Mouse (Mus musculus): Measurements from ENCODE around the gene Lyg1. TPM values are rescaled to one million over a fixed set of nuclear protein-coding genes. Genes with fewer than 3 reads are reported as not detected.

The Lyg1 gene
- polyA plus RNA-seq, 1 experiment from 2014 or later, result not detected

DNA sequence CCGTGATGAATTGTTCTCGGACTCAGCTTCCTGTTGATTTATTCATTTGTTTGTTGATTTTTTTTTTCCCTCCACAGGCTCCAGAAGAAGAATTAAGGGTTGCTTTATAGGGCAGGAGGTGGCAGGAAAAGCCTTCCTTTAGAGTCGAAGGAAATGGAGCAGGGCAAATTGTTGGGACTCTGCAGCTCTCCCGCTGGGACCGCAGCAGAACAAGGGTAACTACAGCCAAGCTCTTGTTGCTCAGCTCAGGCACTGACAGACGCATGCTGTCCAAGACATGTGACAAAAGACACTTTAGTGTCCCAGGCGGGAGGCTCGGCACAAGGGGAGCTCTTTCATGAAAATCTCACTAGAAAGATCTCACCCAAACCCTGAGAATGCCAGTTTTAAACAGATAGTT lies 35.0 kb downstream of the Lyg1 start:
- Histone ChIP-seq H3K9ac (ENCODE audit: low read length) (no peak overlapping the region), H3K4me2 (ENCODE audit: low read depth, severe bottlenecking) (no peak overlapping the region), H3K36me3 (ENCODE audit: control insufficient read depth, insufficient read depth, low read length) (no peaks in the 10 kb centered on the region), H3K9me3 (ENCODE audit: control insufficient read depth, low read length) (no peaks in the 10 kb centered on the region), H3K27ac (replicated peaks; ENCODE audit: low read depth, low read length) (no peak overlapping the region), H3K4me1 (ENCODE audit: control insufficient read depth, insufficient read depth, low read length) (no peaks in the 10 kb centered on the region), H3K4me3 (ENCODE audit: low read depth, low read length) (no peak overlapping the region), H3K27me3 (ENCODE audit: control insufficient read depth, insufficient read depth, low read length) (no peaks in the 10 kb centered on the region)
- WGBS, result 46% methylated on average over 8 of the region's 8 CpGs
- ATAC-seq (ENCODE audit: insufficient number of reproducible peaks, low FRiP score, low TSS enrichment, low read depth) (no peak), DNase-seq (ENCODE audit: low spot score) (no peak)

DNA sequence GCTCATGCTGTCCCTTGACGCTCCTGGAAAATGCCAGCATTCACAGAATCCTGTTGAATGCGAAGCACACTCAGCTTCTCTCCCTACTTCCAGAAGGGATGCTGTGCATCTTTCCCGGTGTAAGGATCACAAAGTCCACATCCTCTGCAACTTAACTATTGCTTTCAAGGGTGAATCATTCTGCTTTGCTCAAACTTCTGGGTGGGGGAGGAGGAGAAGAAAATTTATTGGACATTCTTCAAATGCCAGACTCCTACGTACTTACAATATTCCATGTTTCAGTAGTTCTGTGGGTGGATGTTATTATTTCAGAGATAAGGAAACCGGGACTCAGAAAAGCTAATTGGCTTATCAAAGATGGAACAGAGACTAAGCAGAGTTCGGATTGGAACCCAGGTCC lies 39.5 kb downstream of the Lyg1 start:
- Histone ChIP-seq H3K27me3 (ENCODE audit: control insufficient read depth, insufficient read depth, low read length) (no peaks in the 10 kb centered on the region), H3K36me3 (ENCODE audit: control insufficient read depth, insufficient read depth, low read length) (no peaks in the 10 kb centered on the region), H3K4me1 (ENCODE audit: control insufficient read depth, insufficient read depth, low read length) (no peaks in the 10 kb centered on the region), H3K27ac (replicated peaks; ENCODE audit: low read depth, low read length) (no peak overlapping the region), H3K4me2 (ENCODE audit: low read depth, severe bottlenecking) (no peak overlapping the region), H3K9ac (ENCODE audit: low read length) (no peak overlapping the region), H3K9me3 (ENCODE audit: control insufficient read depth, low read length) (no peaks in the 10 kb centered on the region), H3K4me3 (ENCODE audit: low read depth, low read length) (no peak overlapping the region)
- 79% methylated on average over 6 of the region's 6 CpGs for WGBS
- DNase-seq (ENCODE audit: low spot score), result no peak
- no peak for ATAC-seq (ENCODE audit: insufficient number of reproducible peaks, low FRiP score, low TSS enrichment, low read depth)

DNA sequence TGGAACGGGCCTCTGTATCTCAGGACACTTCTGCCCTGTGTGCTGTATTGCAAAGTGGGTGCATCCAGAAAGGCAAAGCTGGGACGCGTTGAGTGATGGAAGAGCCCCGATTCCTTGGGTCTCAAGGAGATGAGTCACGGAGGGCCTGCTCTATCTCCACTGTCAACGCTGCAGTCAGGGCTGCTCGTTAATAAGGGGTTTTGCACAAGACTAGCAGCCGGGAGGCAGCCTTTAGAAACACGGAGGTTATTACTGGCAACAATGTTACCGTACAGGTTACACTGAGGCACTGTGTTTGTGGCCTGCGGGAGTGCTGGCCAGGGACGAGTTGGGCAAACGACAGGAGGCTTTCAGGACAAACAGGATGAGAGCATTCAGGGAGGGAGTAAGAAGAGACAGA lies 39.9 kb downstream of the Lyg1 start:
- ATAC-seq (ENCODE audit: insufficient number of reproducible peaks, low FRiP score, low TSS enrichment, low read depth), result no peak
- no peak overlapping the region for H3K4me3 ChIP-seq (ENCODE audit: low read depth, low read length)

DNA sequence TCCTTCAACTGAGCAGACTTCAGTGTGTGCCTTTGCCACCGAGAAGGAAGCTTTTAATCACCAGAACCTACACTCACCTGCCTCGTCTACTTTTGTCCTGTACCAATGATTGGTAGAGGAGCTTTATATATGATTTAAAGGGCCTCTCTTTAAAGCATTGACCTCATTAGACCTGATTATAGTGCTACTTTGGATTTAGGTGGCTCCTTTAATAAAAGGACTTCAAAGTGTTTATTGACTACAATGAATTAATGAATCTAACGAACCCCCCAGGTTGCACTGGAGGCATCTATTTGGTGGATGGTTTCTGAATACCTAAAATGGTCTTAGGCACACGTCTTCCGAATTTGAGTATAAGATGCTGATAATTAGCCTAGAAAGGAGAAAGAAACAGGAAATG lies 41.2 kb downstream of the Lyg1 start, which contains the start of gene Lyg2:
Lyg2 (minus strand) TSS at position 101 of the 400 bp plus-strand sequence.
- Histone ChIP-seq H3K27me3 (ENCODE audit: control insufficient read depth, insufficient read depth, low read length) (no peaks in the 10 kb centered on the region), H3K36me3 (ENCODE audit: control insufficient read depth, insufficient read depth, low read length) (no peaks in the 10 kb centered on the region), H3K4me1 (ENCODE audit: control insufficient read depth, insufficient read depth, low read length) (no peaks in the 10 kb centered on the region), H3K9me3 (ENCODE audit: control insufficient read depth, low read length) (no peaks in the 10 kb centered on the region), H3K9ac (ENCODE audit: low read length) (no peak within 1 kb of the TSS), H3K4me3 (ENCODE audit: low read depth, low read length) (no peak within 1 kb of the TSS), H3K4me2 (ENCODE audit: low read depth, severe bottlenecking) (no peak within 1 kb of the TSS), H3K27ac (replicated peaks; ENCODE audit: low read depth, low read length) (no peak within 1 kb of the TSS)
- no peak for DNase-seq (ENCODE audit: low spot score)
- no peak for ATAC-seq (ENCODE audit: insufficient number of reproducible peaks, low FRiP score, low TSS enrichment, low read depth)
- WGBS, result 55% methylated on average over 5 of the region's 5 CpGs

More for the DNA sequence above, 39.9 kb downstream of the Lyg1 start:
- H3K4me1 ChIP-seq (ENCODE audit: control insufficient read depth, insufficient read depth, low read length), result no peaks in the 10 kb centered on the region
- H3K9ac ChIP-seq (ENCODE audit: low read length), result no peak overlapping the region
- no peak overlapping the region for H3K27ac ChIP-seq (replicated peaks; ENCODE audit: low read depth, low read length)
- no peaks in the 10 kb centered on the region for H3K9me3 ChIP-seq (ENCODE audit: control insufficient read depth, low read length)
- no peaks in the 10 kb centered on the region for H3K36me3 ChIP-seq (ENCODE audit: control insufficient read depth, insufficient read depth, low read length)
- WGBS, result 58% methylated on average over 13 of the region's 13 CpGs
- no peak overlapping the region for H3K4me2 ChIP-seq (ENCODE audit: low read depth, severe bottlenecking)
- no peak for DNase-seq (ENCODE audit: low spot score)
- H3K27me3 ChIP-seq (ENCODE audit: control insufficient read depth, insufficient read depth, low read length), result no peaks in the 10 kb centered on the region

DNA sequence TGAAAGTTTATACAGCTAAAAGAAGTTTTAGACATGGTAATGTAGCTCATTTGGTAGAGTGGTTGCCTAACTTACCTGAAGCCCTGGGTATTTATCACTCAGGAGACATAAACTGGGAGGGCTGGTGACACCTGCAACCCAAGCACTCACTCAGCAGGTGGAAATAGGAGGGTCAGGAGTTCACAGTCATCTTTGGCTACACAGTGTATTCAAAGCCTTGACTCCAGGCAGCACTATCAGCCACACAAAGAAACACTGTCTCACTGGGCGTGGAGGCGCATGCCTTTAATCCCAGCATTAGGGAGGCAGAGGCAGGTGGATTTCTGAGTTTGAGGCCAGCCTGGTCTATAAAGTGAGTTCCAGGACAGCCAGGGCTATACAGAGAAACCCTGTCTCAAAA lies 44.8 kb downstream of the Lyg1 start:
- Histone ChIP-seq H3K4me1 (ENCODE audit: control insufficient read depth, insufficient read depth, low read length) (no peaks in the 10 kb centered on the region), H3K4me2 (ENCODE audit: low read depth, severe bottlenecking) (no peak overlapping the region), H3K9ac (ENCODE audit: low read length) (no peak overlapping the region), H3K9me3 (ENCODE audit: control insufficient read depth, low read length) (no peaks in the 10 kb centered on the region), H3K27ac (replicated peaks; ENCODE audit: low read depth, low read length) (no peak overlapping the region), H3K36me3 (ENCODE audit: control insufficient read depth, insufficient read depth, low read length) (no peaks in the 10 kb centered on the region), H3K4me3 (ENCODE audit: low read depth, low read length) (no peak overlapping the region), H3K27me3 (ENCODE audit: control insufficient read depth, insufficient read depth, low read length) (no peaks in the 10 kb centered on the region)
- DNase-seq (ENCODE audit: low spot score) (no peak), ATAC-seq (ENCODE audit: insufficient number of reproducible peaks, low FRiP score, low TSS enrichment, low read depth) (no peak)
- WGBS, result 79% methylated on average over 2 of the region's 2 CpGs

DNA sequence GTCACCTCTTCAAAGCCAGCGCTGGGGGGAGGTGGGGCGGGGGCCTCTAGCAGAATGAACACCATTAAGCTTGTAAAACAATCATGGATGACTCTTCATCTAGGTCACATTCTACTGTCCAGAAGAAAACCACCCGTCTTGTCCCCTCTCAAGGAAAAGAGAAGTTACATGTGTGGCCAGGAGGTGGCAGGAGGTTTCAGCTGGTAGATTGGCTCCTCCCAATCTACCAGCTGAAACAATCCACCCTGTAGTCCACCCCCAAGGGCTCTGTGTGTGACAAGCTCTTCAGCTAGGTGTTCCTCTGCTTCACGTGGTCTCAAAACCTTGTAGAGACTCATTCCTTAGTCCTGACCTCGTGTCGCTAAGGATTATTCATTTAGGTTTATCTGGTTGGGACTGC lies 54.4 kb downstream of the Lyg1 start:
- WGBS, result 33% methylated on average over 6 of the region's 6 CpGs
- H3K4me2 ChIP-seq (ENCODE audit: low read depth, severe bottlenecking), result no peak overlapping the region
- no peak for ATAC-seq (ENCODE audit: insufficient number of reproducible peaks, low FRiP score, low TSS enrichment, low read depth)

DNA sequence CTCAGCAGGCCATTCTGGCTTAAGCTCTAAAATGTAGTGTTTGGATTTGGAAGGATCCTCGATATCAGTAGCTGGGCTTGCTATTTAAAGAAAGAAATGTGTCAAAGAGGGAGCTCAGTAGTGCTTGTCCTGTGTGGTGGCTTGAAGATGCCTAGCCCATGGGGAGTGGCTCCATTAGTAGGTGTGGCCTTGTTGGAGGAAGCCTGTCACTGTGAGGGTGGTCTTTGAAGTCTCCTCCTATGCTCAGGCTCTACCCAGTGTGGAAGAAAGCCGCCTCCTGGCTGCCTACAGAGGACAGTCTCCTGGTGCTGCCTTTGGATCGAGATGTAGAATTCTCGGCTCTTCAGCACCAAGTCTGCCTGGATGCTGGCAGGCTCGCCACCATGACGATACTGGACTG lies 57.3 kb downstream of the Lyg1 start:
- WGBS, result 46% methylated on average over 6 of the region's 6 CpGs
- DNase-seq (ENCODE audit: low spot score), result no peak

More for the DNA sequence above, 54.4 kb downstream of the Lyg1 start:
- Histone ChIP-seq H3K4me3 (ENCODE audit: low read depth, low read length) (no peak overlapping the region), H3K36me3 (ENCODE audit: control insufficient read depth, insufficient read depth, low read length) (peaks cover 7% of the 10 kb centered on the region), H3K4me1 (ENCODE audit: control insufficient read depth, insufficient read depth, low read length) (no peaks in the 10 kb centered on the region), H3K27me3 (ENCODE audit: control insufficient read depth, insufficient read depth, low read length) (no peaks in the 10 kb centered on the region), H3K9ac (ENCODE audit: low read length) (no peak overlapping the region), H3K27ac (replicated peaks; ENCODE audit: low read depth, low read length) (no peak overlapping the region), H3K9me3 (ENCODE audit: control insufficient read depth, low read length) (no peaks in the 10 kb centered on the region)
- DNase-seq (ENCODE audit: low spot score), result peak; percentile 25

DNA sequence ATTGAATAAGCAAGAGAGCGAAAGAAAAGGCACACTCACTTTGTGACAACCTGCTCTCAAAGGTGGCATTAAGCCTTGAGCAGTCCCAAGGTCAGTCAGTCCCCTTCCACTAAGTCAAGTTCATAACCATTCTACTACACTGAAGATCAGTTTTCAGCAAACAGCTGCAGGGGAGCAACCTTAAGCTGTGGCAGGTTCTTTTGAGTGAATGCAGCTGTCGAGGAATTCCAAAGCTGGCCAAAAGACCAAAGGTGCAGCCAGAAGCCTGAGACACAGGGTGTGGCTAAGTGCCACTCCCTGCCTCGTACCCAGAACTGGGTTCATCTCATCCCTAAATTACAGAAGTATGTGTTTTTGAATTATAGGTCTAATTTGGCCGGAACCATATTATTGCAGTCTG lies 57.7 kb downstream of the Lyg1 start:
- no peak for DNase-seq (ENCODE audit: low spot score)
- Histone ChIP-seq H3K4me3 (ENCODE audit: low read depth, low read length) (no peak overlapping the region), H3K4me1 (ENCODE audit: control insufficient read depth, insufficient read depth, low read length) (no peaks in the 10 kb centered on the region), H3K4me2 (ENCODE audit: low read depth, severe bottlenecking) (no peak overlapping the region), H3K9ac (ENCODE audit: low read length) (no peak overlapping the region), H3K27ac (replicated peaks; ENCODE audit: low read depth, low read length) (no peak overlapping the region), H3K9me3 (ENCODE audit: control insufficient read depth, low read length) (no peaks in the 10 kb centered on the region), H3K36me3 (ENCODE audit: control insufficient read depth, insufficient read depth, low read length) (peaks cover 14% of the 10 kb centered on the region), H3K27me3 (ENCODE audit: control insufficient read depth, insufficient read depth, low read length) (no peaks in the 10 kb centered on the region)
- ATAC-seq (ENCODE audit: insufficient number of reproducible peaks, low FRiP score, low TSS enrichment, low read depth), result no peak
- WGBS, result 75% methylated on average over 4 of the region's 4 CpGs

More for the DNA sequence above, 57.3 kb downstream of the Lyg1 start:
- H3K9me3 ChIP-seq (ENCODE audit: control insufficient read depth, low read length), result no peaks in the 10 kb centered on the region
- H3K9ac ChIP-seq (ENCODE audit: low read length), result no peak overlapping the region
- no peak for ATAC-seq (ENCODE audit: insufficient number of reproducible peaks, low FRiP score, low TSS enrichment, low read depth)
- no peak overlapping the region for H3K4me2 ChIP-seq (ENCODE audit: low read depth, severe bottlenecking)
- no peaks in the 10 kb centered on the region for H3K27me3 ChIP-seq (ENCODE audit: control insufficient read depth, insufficient read depth, low read length)
- no peaks in the 10 kb centered on the region for H3K4me1 ChIP-seq (ENCODE audit: control insufficient read depth, insufficient read depth, low read length)
- no peak overlapping the region for H3K4me3 ChIP-seq (ENCODE audit: low read depth, low read length)
- peaks cover 14% of the 10 kb centered on the region for H3K36me3 ChIP-seq (ENCODE audit: control insufficient read depth, insufficient read depth, low read length)
- H3K27ac ChIP-seq (replicated peaks; ENCODE audit: low read depth, low read length), result no peak overlapping the region
